Mouse (Mus musculus): ENCODE results near the gene Prss16. TPM values are rescaled to one million over a fixed set of nuclear protein-coding genes. Genes with fewer than 3 reads are reported as not detected.
A peak's percentile ranks its signal among the peaks of the same experiment; 100 is the strongest.

Prss16 gene
- 1.9 and 2.5 TPM in 2 replicates for polyA plus RNA-seq (2012; rRNA removed)

- no peaks in the 10 kb centered on the region for H3K4me1 ChIP-seq (ENCODE audit: control insufficient read depth, insufficient read depth, low read length)
- H3K27ac ChIP-seq (ENCODE audit: insufficient read depth, low read length): no peak within 1 kb of the TSS
- H3K4me3 ChIP-seq (ENCODE audit: insufficient read depth, low read length): no peak within 1 kb of the TSS
- TF ChIP-seq POLR2A (IDR thresholded peaks at IDR 0.05; ENCODE audit: extremely low read depth, insufficient read depth, low read length) (no peak), CTCF (IDR thresholded peaks at IDR 0.05; ENCODE audit: extremely low read depth, insufficient read depth, low read length) (no peak)
These were observed at the start of gene Prss16 for GRCm38 (mm10) chr13:22009642-22010041. Gene Prss16, minus strand, starts transcription at chr13:22009742.

- Histone ChIP-seq H3K4me1 (ENCODE audit: control insufficient read depth, insufficient read depth, low read length) (no peaks in the 10 kb centered on the region), H3K4me3 (ENCODE audit: insufficient read depth, low read length) (no peak overlapping the region), H3K27ac (ENCODE audit: insufficient read depth, low read length) (no peak overlapping the region)
- TF ChIP-seq POLR2A (IDR thresholded peaks at IDR 0.05; ENCODE audit: extremely low read depth, insufficient read depth, low read length) (no peak), CTCF (IDR thresholded peaks at IDR 0.05; ENCODE audit: extremely low read depth, insufficient read depth, low read length) (no peak)
These were observed 44.2 kb upstream of the Prss16 start for GRCm38 (mm10) chr13:22053754-22054153.

GRCm38 (mm10) chr13:22051523-22051859 lies 41.9 kb upstream of the Prss16 start:
- peak overlapping the region; percentile 49; the same call in 1 of the 2 replicates for H3K4me3 ChIP-seq (ENCODE audit: insufficient read depth, low read length)
- TF ChIP-seq CTCF (IDR thresholded peaks at IDR 0.05; ENCODE audit: extremely low read depth, insufficient read depth, low read length) (no peak), POLR2A (IDR thresholded peaks at IDR 0.05; ENCODE audit: extremely low read depth, insufficient read depth, low read length) (no peak)
- no peaks in the 10 kb centered on the region for H3K4me1 ChIP-seq (ENCODE audit: control insufficient read depth, insufficient read depth, low read length)
- no peak overlapping the region for H3K27ac ChIP-seq (ENCODE audit: insufficient read depth, low read length)

- no peak overlapping the region for H3K27ac ChIP-seq (ENCODE audit: insufficient read depth, low read length)
- peak overlapping the region; percentile 49 for H3K4me3 ChIP-seq (ENCODE audit: insufficient read depth, low read length)
- H3K4me1 ChIP-seq (ENCODE audit: control insufficient read depth, insufficient read depth, low read length): no peaks in the 10 kb centered on the region
- no peak for TF ChIP-seq POLR2A (IDR thresholded peaks at IDR 0.05; ENCODE audit: extremely low read depth, insufficient read depth, low read length)
- TF ChIP-seq CTCF (IDR thresholded peaks at IDR 0.05; ENCODE audit: extremely low read depth, insufficient read depth, low read length): peak; percentile 21; the same call in 1 of the 2 replicates
These were observed 41.3 kb upstream of the Prss16 start for GRCm38 (mm10) chr13:22050591-22051522.

- no peaks in the 10 kb centered on the region for H3K4me1 ChIP-seq (ENCODE audit: control insufficient read depth, insufficient read depth, low read length)
- H3K27ac ChIP-seq (ENCODE audit: insufficient read depth, low read length): no peak overlapping the region
- TF ChIP-seq CTCF (IDR thresholded peaks at IDR 0.05; ENCODE audit: extremely low read depth, insufficient read depth, low read length): no peak
- TF ChIP-seq POLR2A (IDR thresholded peaks at IDR 0.05; ENCODE audit: extremely low read depth, insufficient read depth, low read length): no peak
- peak overlapping the region; percentile 49 for H3K4me3 ChIP-seq (ENCODE audit: insufficient read depth, low read length)
These were observed 40.3 kb upstream of the Prss16 start for GRCm38 (mm10) chr13:22049737-22050440.

GRCm38 (mm10) chr13:22049041-22049440 lies 39.5 kb upstream of the Prss16 start:
- no peak overlapping the region; the same call in 1 of the 2 replicates for H3K4me3 ChIP-seq (ENCODE audit: insufficient read depth, low read length)
- H3K4me1 ChIP-seq (ENCODE audit: control insufficient read depth, insufficient read depth, low read length): no peaks in the 10 kb centered on the region
- no peak for TF ChIP-seq POLR2A (IDR thresholded peaks at IDR 0.05; ENCODE audit: extremely low read depth, insufficient read depth, low read length)
- no peak for TF ChIP-seq CTCF (IDR thresholded peaks at IDR 0.05; ENCODE audit: extremely low read depth, insufficient read depth, low read length)
- no peak overlapping the region for H3K27ac ChIP-seq (ENCODE audit: insufficient read depth, low read length)

- no peak overlapping the region for H3K4me3 ChIP-seq (ENCODE audit: insufficient read depth, low read length)
- H3K27ac ChIP-seq (ENCODE audit: insufficient read depth, low read length): no peak overlapping the region
- TF ChIP-seq POLR2A (IDR thresholded peaks at IDR 0.05; ENCODE audit: extremely low read depth, insufficient read depth, low read length) (no peak), CTCF (IDR thresholded peaks at IDR 0.05; ENCODE audit: extremely low read depth, insufficient read depth, low read length) (no peak)
- no peaks in the 10 kb centered on the region for H3K4me1 ChIP-seq (ENCODE audit: control insufficient read depth, insufficient read depth, low read length)
These were observed 35.8 kb upstream of the Prss16 start for GRCm38 (mm10) chr13:22045311-22045710.

- Histone ChIP-seq H3K4me3 (ENCODE audit: insufficient read depth, low read length) (no peak overlapping the region; the same call in 1 of the 2 replicates), H3K4me1 (ENCODE audit: control insufficient read depth, insufficient read depth, low read length) (no peaks in the 10 kb centered on the region), H3K27ac (ENCODE audit: insufficient read depth, low read length) (no peak overlapping the region)
- TF ChIP-seq POLR2A (IDR thresholded peaks at IDR 0.05; ENCODE audit: extremely low read depth, insufficient read depth, low read length) (no peak), CTCF (IDR thresholded peaks at IDR 0.05; ENCODE audit: extremely low read depth, insufficient read depth, low read length) (no peak)
These were observed 35.1 kb upstream of the Prss16 start for GRCm38 (mm10) chr13:22044432-22045155.

All from cortical plate, adult 2 months (tissue).